Mouse (Mus musculus): ENCODE data around the gene Exoc3l.

The Exoc3l gene

GRCm38 (mm10) chr8:105276292-105277120, 19.4 kb downstream of the Exoc3l start:
- in situ Hi-C loops (cut with MboI; ENCODE audit: low pct_unique_long_range_greater_than_20kb in 1 of 2, low sequenced_read_pairs in 2 of 2, unreplicated experiment in 1 of 2) = no loop called here

DNA sequence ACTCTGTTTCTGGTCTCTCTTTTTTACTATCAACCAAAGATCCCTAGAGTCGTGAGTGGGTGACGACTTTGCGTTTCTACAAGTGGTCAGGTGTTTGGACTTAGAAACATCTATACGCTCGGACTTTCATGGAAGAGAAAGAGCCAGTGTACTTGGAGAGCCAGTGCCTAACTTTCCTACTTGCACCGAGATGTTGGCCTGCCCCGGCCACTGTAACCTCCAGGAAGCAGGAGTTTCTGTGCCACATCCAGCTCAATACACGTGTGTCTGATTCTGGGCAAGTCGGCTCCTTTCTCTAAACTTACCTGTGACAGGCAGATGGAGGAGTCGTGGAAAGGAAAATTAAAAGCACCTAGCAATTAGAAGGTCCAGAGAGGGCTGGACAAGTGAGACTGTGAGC, 20.1 kb downstream of the Exoc3l start, which contains the start of gene Nol3:
Gene Nol3, plus strand, starts transcription at position 301 of the 400 bp plus-strand sequence.
- in situ Hi-C loops (cut with MboI; ENCODE audit: low pct_unique_long_range_greater_than_20kb in 1 of 2, low sequenced_read_pairs in 2 of 2, unreplicated experiment in 1 of 2) = no loop called here

- in situ Hi-C loops (cut with MboI; ENCODE audit: low pct_unique_long_range_greater_than_20kb in 1 of 2, low sequenced_read_pairs in 2 of 2, unreplicated experiment in 1 of 2) = no loop called here
Observed at GRCm38 (mm10) chr8:105275387-105275786, 20.5 kb downstream of the Exoc3l start.

GRCm38 (mm10) chr8:105270916-105271186, 25.1 kb downstream of the Exoc3l start:
- in situ Hi-C loops (cut with MboI; ENCODE audit: low pct_unique_long_range_greater_than_20kb in 1 of 2, low sequenced_read_pairs in 2 of 2, unreplicated experiment in 1 of 2) = no loop called here

DNA sequence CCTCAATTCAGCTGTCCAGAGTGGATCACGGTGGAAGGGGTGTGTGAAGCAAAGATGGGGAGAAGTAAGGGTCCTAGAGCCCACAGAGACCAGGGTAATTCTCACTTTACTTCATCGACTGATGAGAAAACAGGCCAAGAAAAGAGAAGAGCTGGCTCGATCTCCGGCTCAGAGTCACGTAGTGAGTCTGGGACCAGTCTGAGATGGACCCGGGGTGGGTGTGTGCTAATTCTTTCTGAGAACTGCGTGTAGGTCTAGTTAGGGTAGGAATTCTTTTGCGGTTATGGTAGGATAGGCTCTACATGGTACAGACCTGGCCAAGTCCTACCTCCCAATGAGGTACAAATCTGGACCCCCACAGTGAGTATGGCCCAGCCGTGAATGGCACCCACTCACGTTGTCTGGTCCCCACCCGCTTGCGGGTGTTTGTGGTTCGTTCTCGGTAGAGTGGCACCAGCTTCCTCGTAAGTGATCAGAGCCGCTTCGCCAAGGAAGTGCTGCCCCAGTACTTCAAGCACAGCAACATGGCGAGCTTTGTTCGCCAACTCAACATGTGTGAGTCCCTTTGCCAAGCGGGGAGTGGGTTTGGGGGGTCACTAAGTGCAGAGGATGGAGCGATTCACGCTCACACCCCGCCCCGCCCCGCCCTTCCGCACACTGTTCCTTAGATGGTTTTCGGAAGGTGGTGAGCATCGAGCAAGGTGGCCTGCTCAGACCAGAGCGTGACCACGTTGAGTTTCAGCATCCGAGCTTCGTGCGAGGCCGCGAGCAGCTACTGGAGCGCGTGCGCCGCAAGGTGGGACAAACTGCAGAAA, 25.6 kb downstream of the Exoc3l start:
- in situ Hi-C loops (cut with MboI; ENCODE audit: low pct_unique_long_range_greater_than_20kb in 1 of 2, low sequenced_read_pairs in 2 of 2, unreplicated experiment in 1 of 2) = no loop called here

DNA sequence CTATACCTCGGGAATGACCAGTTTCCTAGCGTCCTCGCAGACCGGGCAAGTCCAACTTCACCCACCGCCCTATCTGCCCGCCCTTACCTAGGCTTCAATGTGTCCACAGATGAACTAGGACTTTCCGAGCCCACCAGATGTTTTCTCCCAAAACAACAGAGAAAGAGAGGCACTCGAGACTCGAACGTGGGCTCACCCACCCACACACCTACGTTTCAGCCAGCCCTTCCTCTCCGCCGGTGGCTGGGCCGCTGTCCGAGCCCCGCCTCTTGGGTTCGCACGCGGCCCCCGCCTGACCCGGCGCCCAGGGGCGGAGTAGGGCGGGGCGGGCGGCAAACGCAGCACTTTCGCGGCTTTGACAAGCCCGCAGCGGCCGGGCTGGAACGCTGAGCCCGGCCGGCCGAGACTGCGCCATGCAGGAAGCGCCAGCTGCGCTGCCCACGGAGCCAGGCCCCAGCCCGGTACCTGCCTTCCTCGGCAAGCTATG, 26.4 kb downstream of the Exoc3l start, which contains the start of gene Hsf4:
Gene Hsf4, plus strand, starts transcription at position 341 of the 487 bp plus-strand sequence.
- in situ Hi-C loops (cut with MboI; ENCODE audit: low pct_unique_long_range_greater_than_20kb in 1 of 2, low sequenced_read_pairs in 2 of 2, unreplicated experiment in 1 of 2) = no loop called here

GRCm38 (mm10) chr8:105269075-105269458, 26.8 kb downstream of the Exoc3l start:
- in situ Hi-C loops (cut with MboI; ENCODE audit: low pct_unique_long_range_greater_than_20kb in 1 of 2, low sequenced_read_pairs in 2 of 2, unreplicated experiment in 1 of 2) = no loop called here

GRCm38 (mm10) chr8:105268342-105269074, 27.4 kb downstream of the Exoc3l start:
- in situ Hi-C loops (cut with MboI; ENCODE audit: low pct_unique_long_range_greater_than_20kb in 1 of 2, low sequenced_read_pairs in 2 of 2, unreplicated experiment in 1 of 2) = no loop called here

- in situ Hi-C loops (cut with MboI; ENCODE audit: low pct_unique_long_range_greater_than_20kb in 1 of 2, low sequenced_read_pairs in 2 of 2, unreplicated experiment in 1 of 2) = no loop called here
Observed at GRCm38 (mm10) chr8:105266775-105267174, 29.1 kb downstream of the Exoc3l start.

GRCm38 (mm10) chr8:105265128-105265527, 30.8 kb downstream of the Exoc3l start:
- in situ Hi-C loops (cut with MboI; ENCODE audit: low pct_unique_long_range_greater_than_20kb in 1 of 2, low sequenced_read_pairs in 2 of 2, unreplicated experiment in 1 of 2) = no loop called here

DNA sequence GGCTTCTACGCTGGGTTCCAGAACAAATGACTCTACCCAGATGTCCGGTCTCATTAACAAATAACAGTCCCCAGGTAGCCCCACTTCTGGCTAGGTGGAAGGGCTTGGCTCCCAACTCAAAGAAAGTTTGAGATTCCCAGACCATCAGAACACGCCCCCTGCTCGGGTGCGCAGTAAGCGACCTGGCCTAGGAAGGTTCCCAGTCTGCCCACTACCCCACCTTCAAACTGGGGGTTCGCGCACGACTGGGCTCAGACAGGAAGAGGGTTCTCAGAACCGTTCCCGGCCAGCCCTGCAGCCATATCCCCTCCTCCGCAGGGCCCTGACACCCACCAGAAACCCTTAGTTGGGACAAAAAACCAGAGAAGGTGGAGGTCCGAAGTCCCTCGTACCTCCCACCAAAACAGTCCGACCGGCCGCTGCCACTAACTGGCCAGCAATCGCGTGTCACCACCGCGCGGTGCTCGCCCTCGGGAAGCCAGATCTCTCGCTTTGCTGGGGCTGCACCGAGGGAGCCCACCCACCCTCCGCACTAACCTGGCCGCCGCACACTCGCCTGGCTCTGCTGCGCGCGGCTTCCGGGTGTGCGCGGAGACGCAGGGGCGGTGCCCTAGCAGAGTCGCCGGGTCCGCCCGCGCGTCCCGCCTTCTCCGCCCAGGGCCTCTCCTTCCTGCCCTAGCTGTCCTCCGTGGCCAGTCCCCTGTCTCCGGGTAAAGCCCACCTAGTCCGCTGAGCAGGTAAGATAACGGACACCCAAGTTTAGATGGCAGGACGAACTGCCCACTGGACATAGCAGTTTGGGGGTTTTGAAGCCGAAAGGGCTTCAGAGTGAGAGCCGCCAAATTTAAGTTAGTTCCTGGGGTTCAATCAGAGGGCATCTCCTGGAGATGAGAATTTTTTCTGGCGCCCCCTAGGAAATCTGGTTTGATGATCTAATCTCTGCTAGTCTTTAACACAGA, 31.6 kb downstream of the Exoc3l start, which contains the start of the genes Tradd and Fbxl8:
Gene Tradd, minus strand, starts transcription at position 586 of the 959 bp plus-strand sequence.
Gene Fbxl8, plus strand, starts transcription at position 625 of the 959 bp plus-strand sequence.
- in situ Hi-C loops (cut with MboI; ENCODE audit: low pct_unique_long_range_greater_than_20kb in 1 of 2, low sequenced_read_pairs in 2 of 2, unreplicated experiment in 1 of 2) = no loop called here

DNA sequence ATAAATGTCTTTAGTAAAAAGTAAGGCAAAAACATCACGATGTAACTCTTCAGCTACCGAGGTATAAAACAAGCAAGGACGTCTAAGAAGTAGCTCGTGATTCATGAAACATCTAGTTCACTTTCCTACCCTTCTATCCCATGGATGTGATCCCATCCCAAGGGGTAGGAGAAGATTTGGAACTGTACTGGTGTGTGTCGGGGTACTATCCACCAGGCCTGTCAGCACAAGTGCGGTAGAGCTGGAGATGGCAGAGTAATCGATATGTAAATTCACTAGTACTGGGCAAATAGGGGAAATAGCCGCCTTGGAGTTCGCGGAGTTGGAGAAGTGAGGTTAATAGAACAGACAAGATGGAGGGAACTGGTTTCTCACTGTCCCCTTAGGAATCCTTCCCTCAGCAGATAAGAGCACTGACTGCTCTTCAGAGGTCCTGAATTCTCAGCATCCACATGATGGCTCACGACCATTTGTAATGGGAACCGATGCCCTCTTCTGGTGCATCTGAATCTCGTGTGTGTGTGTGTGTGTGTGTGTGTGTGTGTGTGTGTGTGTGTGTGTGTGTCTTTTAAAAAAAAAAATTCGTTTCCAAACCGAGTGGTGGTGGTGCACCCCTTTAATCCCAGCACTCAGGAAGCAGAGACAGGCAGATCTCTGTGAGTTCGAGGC, 32.5 kb downstream of the Exoc3l start:
- in situ Hi-C loops (cut with MboI; ENCODE audit: low pct_unique_long_range_greater_than_20kb in 1 of 2, low sequenced_read_pairs in 2 of 2, unreplicated experiment in 1 of 2) = no loop called here

DNA sequence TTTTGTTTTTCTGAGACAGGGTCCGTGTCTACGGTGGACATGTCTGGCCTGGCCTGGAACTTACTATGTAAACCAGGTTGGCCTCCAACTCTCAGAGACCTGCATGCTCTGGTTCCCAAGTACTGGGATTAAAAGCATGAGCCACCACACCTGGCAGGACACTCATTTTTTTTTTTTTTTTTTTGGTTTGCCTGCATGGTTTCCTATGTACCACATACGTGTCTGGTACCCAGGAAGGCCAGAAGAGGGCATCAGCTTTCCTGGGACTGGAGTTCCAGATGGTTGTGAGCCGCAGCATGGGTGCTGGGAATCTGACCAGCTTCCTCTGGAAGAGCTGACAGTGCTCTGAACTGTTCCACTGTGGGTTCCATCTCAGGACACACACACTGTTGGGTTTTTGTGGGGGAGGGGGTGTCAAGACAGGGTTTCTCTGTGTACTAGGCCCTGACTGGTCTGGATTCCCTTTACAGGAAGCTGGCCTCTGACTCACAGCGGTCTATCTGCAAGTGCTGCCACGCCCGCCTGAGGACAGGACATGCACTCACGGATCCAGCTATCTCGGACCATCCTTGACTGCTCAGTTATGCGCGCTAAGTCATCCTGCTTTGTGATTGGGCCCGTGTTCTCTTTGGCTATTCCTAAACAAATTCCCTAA, 34.4 kb downstream of the Exoc3l start:
- in situ Hi-C loops (cut with MboI; ENCODE audit: low pct_unique_long_range_greater_than_20kb in 1 of 2, low sequenced_read_pairs in 2 of 2, unreplicated experiment in 1 of 2) = no loop called here

GRCm38 (mm10) chr8:105260371-105261099, 35.4 kb downstream of the Exoc3l start:
- in situ Hi-C loops (cut with MboI; ENCODE audit: low pct_unique_long_range_greater_than_20kb in 1 of 2, low sequenced_read_pairs in 2 of 2, unreplicated experiment in 1 of 2) = no loop called here

- in situ Hi-C loops (cut with MboI; ENCODE audit: low pct_unique_long_range_greater_than_20kb in 1 of 2, low sequenced_read_pairs in 2 of 2, unreplicated experiment in 1 of 2) = no loop called here
Observed at GRCm38 (mm10) chr8:105259721-105260320, 36.1 kb downstream of the Exoc3l start.
